8 mouse cellular contexts compared by ENCODE assay signal in the genomic region with DNA sequence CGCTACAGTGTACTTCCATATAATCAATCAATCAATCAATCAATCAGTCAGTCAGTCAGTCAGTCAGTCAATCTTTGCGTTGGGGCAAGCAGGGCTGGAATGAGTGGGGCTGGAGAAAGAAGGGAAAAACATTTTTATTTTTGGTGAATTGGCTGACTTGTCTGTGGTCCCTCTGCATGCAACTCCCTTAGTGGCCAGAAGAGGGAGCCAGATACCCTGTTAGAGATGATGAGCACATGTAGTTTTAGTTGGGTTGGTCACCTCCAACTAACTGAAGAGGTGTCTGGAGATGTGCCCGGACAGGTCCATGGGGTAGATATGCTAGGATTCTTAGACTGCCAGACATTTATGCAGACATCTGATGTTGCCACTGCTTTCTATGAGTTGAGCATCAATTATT. TPM values are rescaled to one million over a fixed set of nuclear protein-coding genes. Genes with fewer than 3 reads are reported as not detected.
A peak's percentile ranks its signal among the peaks of the same experiment; 100 is the strongest.
DNase-seq lines count a peak whose midpoint lies in the region; ATAC-seq and TF ChIP-seq lines count a peak whose summit lies in the region.
"Had no signal": no experiment of that assay in that cellular context is flagged by ENCODE, and none has a peak within 500 bp of the region (broad histone marks: within the 10 kb centered on the region; RNA-seq: fewer than 3 reads in every experiment).

No protein-coding gene starts in this region.

- peak; percentile 55 for DNase-seq in urinary bladder, postnatal 14 days (ENCODE audit: low spot score)
- no peak for DNase-seq in urinary bladder, postnatal 10 days (ENCODE audit: low spot score)
- peak; percentile 12 for DNase-seq in brain, embryonic 18.5 days (ENCODE audit: low read depth, low spot score)
- peak; percentile 82 for DNase-seq in layer of hippocampus, adult 11-12 months (ENCODE audit: low spot score)
- DNase-seq in lung, postnatal 0 days (ENCODE audit: low spot score), result peak; percentile 73
- peak; percentile 31 to 62 for DNase-seq in spleen, postnatal 10 days (ENCODE audit: low spot score in 2 of 2)

- H3K27ac ChIP-seq in lung, postnatal 0 days (ENCODE audit: low read length), result no peak overlapping the region
- H3K27ac ChIP-seq: limb, embryonic 12.5 days had no signal

- peak; percentile 87 for TF ChIP-seq CTCF in lung, postnatal 0 days (IDR thresholded peaks at IDR 0.05)

- H3K9ac ChIP-seq in lung, postnatal 0 days (replicated peaks; ENCODE audit: low read depth), result no peak overlapping the region
- H3K9ac ChIP-seq: limb, embryonic 12.5 days had no signal

- 34% methylated on average over 3 of the region's 3 CpGs for WGBS in lung, postnatal 0 days

- H3K4me2 ChIP-seq in lung, postnatal 0 days (replicated peaks; ENCODE audit: low read depth, low read length), result no peak overlapping the region
- H3K4me2 ChIP-seq: limb, embryonic 12.5 days had no signal

- no peaks in the 10 kb centered on the region for H3K9me3 ChIP-seq in lung, postnatal 0 days (ENCODE audit: low read length)
- H3K9me3 ChIP-seq: limb, embryonic 12.5 days had no signal

- peak; percentile 65; the same call in 1 of the 2 replicates for ATAC-seq in frontal cortex, adult (ENCODE audit: low TSS enrichment)
- ATAC-seq in lung, postnatal 0 days, result no peak

- no peak for TF ChIP-seq EP300 in lung, postnatal 0 days (IDR thresholded peaks at IDR 0.05)

- H3K4me1 ChIP-seq in lung, postnatal 0 days (ENCODE audit: insufficient read depth, low read depth, low read length), result no peaks in the 10 kb centered on the region
- H3K4me1 ChIP-seq: limb, embryonic 12.5 days had no signal

- no peak overlapping the region for H3K4me3 ChIP-seq in lung, postnatal 0 days (ENCODE audit: low read depth, low read length)
- H3K4me3 ChIP-seq: limb, embryonic 12.5 days had no signal

- no peaks in the 10 kb centered on the region for H3K36me3 ChIP-seq in lung, postnatal 0 days (ENCODE audit: insufficient read depth, low read length)
- H3K36me3 ChIP-seq: limb, embryonic 12.5 days had no signal

- no peaks in the 10 kb centered on the region for H3K27me3 ChIP-seq in lung, postnatal 0 days (replicated peaks; ENCODE audit: insufficient read depth, low read length)
- H3K27me3 ChIP-seq: limb, embryonic 12.5 days had no signal

RNA-seq across cellular contexts. Expression of gene E330034G19Rik, which starts 18.1 kb away (rescaled TPM):
- polyA plus RNA-seq in lung, postnatal 0 days (2015; fragmentation: Nextera tagmentation; extraction: Ambion mirVana), result not detected in 2 replicates
- polyA plus RNA-seq: limb, embryonic 12.5 days had no signal
